Mouse (Mus musculus): ENCODE results near the gene Nudt3. TPM values are rescaled to one million over a fixed set of nuclear protein-coding genes. Genes with fewer than 3 reads are reported as not detected.

Nudt3 gene
- polyA plus RNA-seq, 2 experiments = 10.7 to 20.9 TPM

GRCm38 (mm10) chr17:27650586-27650985 lies 27.3 kb upstream of the Nudt3 start:
- Histone ChIP-seq H3K4me1 (replicated peaks; ENCODE audit: control insufficient read depth in 2 of 2, insufficient read depth in 2 of 2, low read length in 1 of 2) (peaks cover 0 to 8% of the 10 kb centered on the region in 2 experiments; a peak in 2 of 4 replicates), H3K27ac (no peak overlapping the region), H3K4me3 (ENCODE audit: insufficient read depth in 1 of 2, low read depth in 2 of 2, low read length in 2 of 2) (no peak overlapping the region), H3K9ac (replicated peaks) (no peak overlapping the region), H3K27me3 (ENCODE audit: control insufficient read depth, insufficient read depth, low read length) (peaks cover 15% of the 10 kb centered on the region), H3K9me3 (ENCODE audit: control insufficient read depth, low read length) (no peaks in the 10 kb centered on the region), H3K36me3 (replicated peaks; ENCODE audit: control insufficient read depth, insufficient read depth, low read depth) (no peaks in the 10 kb centered on the region), H3K4me2 (ENCODE audit: low read depth) (no peak overlapping the region)
- 59% methylated on average over 13 of the region's 13 CpGs for WGBS (ENCODE audit: insufficient replicate concordance)
- no peak for DNase-seq (ENCODE audit: low read depth in 3 of 3, low spot score in 3 of 3)
- ATAC-seq (ENCODE audit: insufficient read depth) = no peak
- no peak for TF ChIP-seq CTCF (IDR thresholded peaks at IDR 0.05; ENCODE audit: low read depth)
- no peak for TF ChIP-seq EP300 (IDR thresholded peaks at IDR 0.05; ENCODE audit: low read depth)

- peak; percentile 97 for TF ChIP-seq CTCF (IDR thresholded peaks at IDR 0.05; ENCODE audit: low read depth)
- TF ChIP-seq EP300 (IDR thresholded peaks at IDR 0.05; ENCODE audit: low read depth) = no peak
- Histone ChIP-seq H3K9ac (replicated peaks) (no peak overlapping the region), H3K27ac (no peak overlapping the region), H3K9me3 (ENCODE audit: control insufficient read depth, low read length) (no peaks in the 10 kb centered on the region), H3K36me3 (replicated peaks; ENCODE audit: control insufficient read depth, insufficient read depth, low read depth) (no peaks in the 10 kb centered on the region), H3K4me1 (replicated peaks; ENCODE audit: control insufficient read depth in 2 of 2, insufficient read depth in 2 of 2, low read length in 1 of 2) (peaks cover 0 to 8% of the 10 kb centered on the region in 2 experiments; a peak in 2 of 4 replicates), H3K27me3 (ENCODE audit: control insufficient read depth, insufficient read depth, low read length) (peaks cover 11% of the 10 kb centered on the region), H3K4me2 (ENCODE audit: low read depth) (no peak overlapping the region), H3K4me3 (ENCODE audit: insufficient read depth in 1 of 2, low read depth in 2 of 2, low read length in 2 of 2) (no peak overlapping the region)
- ATAC-seq (ENCODE audit: insufficient read depth) (no peak), DNase-seq (ENCODE audit: low read depth in 3 of 3, low spot score in 3 of 3) (peak; percentile 37 to 48 (median 37))
- WGBS (ENCODE audit: insufficient replicate concordance) = 9% methylated on average over 12 of the region's 12 CpGs
These were observed 26.9 kb upstream of the Nudt3 start for GRCm38 (mm10) chr17:27650160-27650559.

- no peaks in the 10 kb centered on the region for H3K9me3 ChIP-seq (ENCODE audit: control insufficient read depth, low read length)
- no peak for ATAC-seq (ENCODE audit: insufficient read depth)
- 51% methylated on average over 7 of the region's 7 CpGs for WGBS (ENCODE audit: insufficient replicate concordance)
- H3K9ac ChIP-seq (replicated peaks) = no peak overlapping the region
- H3K27me3 ChIP-seq (ENCODE audit: control insufficient read depth, insufficient read depth, low read length) = no peaks in the 10 kb centered on the region
- no peak for DNase-seq (ENCODE audit: low read depth in 3 of 3, low spot score in 3 of 3)
- no peak overlapping the region for H3K27ac ChIP-seq
- no peaks in the 10 kb centered on the region for H3K36me3 ChIP-seq (replicated peaks; ENCODE audit: control insufficient read depth, insufficient read depth, low read depth)
- H3K4me1 ChIP-seq (replicated peaks; ENCODE audit: control insufficient read depth in 2 of 2, insufficient read depth in 2 of 2, low read length in 1 of 2) = 0 out of 4 replicates have a peak, but pooled peaks cover 0 to 3% of the 10 kb centered on the region in 2 experiments
- TF ChIP-seq EP300 (IDR thresholded peaks at IDR 0.05; ENCODE audit: low read depth) (no peak), CTCF (IDR thresholded peaks at IDR 0.05; ENCODE audit: low read depth) (no peak)
- H3K4me3 ChIP-seq (ENCODE audit: insufficient read depth in 1 of 2, low read depth in 2 of 2, low read length in 2 of 2) = no peak overlapping the region
- no peak overlapping the region for H3K4me2 ChIP-seq (ENCODE audit: low read depth)
These were observed 22.5 kb upstream of the Nudt3 start for GRCm38 (mm10) chr17:27645807-27646206.

- ATAC-seq (ENCODE audit: insufficient read depth) (no peak), DNase-seq (ENCODE audit: low read depth in 3 of 3, low spot score in 3 of 3) (no peak)
- H3K27ac ChIP-seq = no peak overlapping the region
- H3K4me3 ChIP-seq (ENCODE audit: insufficient read depth in 1 of 2, low read depth in 2 of 2, low read length in 2 of 2) = no peak overlapping the region
- H3K36me3 ChIP-seq (replicated peaks; ENCODE audit: control insufficient read depth, insufficient read depth, low read depth) = no peaks in the 10 kb centered on the region
- H3K27me3 ChIP-seq (ENCODE audit: control insufficient read depth, insufficient read depth, low read length) = no peaks in the 10 kb centered on the region
- no peak overlapping the region for H3K4me2 ChIP-seq (ENCODE audit: low read depth)
- WGBS (ENCODE audit: insufficient replicate concordance) = 12% methylated on average over 2 of the region's 2 CpGs
- H3K9ac ChIP-seq (replicated peaks) = no peak overlapping the region
- 0 out of 4 replicates have a peak, but pooled peaks cover 0 to 3% of the 10 kb centered on the region in 2 experiments for H3K4me1 ChIP-seq (replicated peaks; ENCODE audit: control insufficient read depth in 2 of 2, insufficient read depth in 2 of 2, low read length in 1 of 2)
- no peaks in the 10 kb centered on the region for H3K9me3 ChIP-seq (ENCODE audit: control insufficient read depth, low read length)
- no peak for TF ChIP-seq EP300 (IDR thresholded peaks at IDR 0.05; ENCODE audit: low read depth)
- TF ChIP-seq CTCF (IDR thresholded peaks at IDR 0.05; ENCODE audit: low read depth) = peak; percentile 50
These were observed 21.3 kb upstream of the Nudt3 start for GRCm38 (mm10) chr17:27644572-27644971.

- DNase-seq (ENCODE audit: low read depth in 3 of 3, low spot score in 3 of 3) (no peak), ATAC-seq (ENCODE audit: insufficient read depth) (no peak)
- Histone ChIP-seq H3K4me3 (ENCODE audit: insufficient read depth in 1 of 2, low read depth in 2 of 2, low read length in 2 of 2) (no peak overlapping the region), H3K4me1 (replicated peaks; ENCODE audit: control insufficient read depth in 2 of 2, insufficient read depth in 2 of 2, low read length in 1 of 2) (0 out of 4 replicates have a peak, but pooled peaks cover 0 to 3% of the 10 kb centered on the region in 2 experiments), H3K27me3 (ENCODE audit: control insufficient read depth, insufficient read depth, low read length) (no peaks in the 10 kb centered on the region), H3K36me3 (replicated peaks; ENCODE audit: control insufficient read depth, insufficient read depth, low read depth) (no peaks in the 10 kb centered on the region), H3K9ac (replicated peaks) (no peak overlapping the region), H3K27ac (no peak overlapping the region), H3K4me2 (ENCODE audit: low read depth) (no peak overlapping the region), H3K9me3 (ENCODE audit: control insufficient read depth, low read length) (no peaks in the 10 kb centered on the region)
- TF ChIP-seq EP300 (IDR thresholded peaks at IDR 0.05; ENCODE audit: low read depth) (no peak), CTCF (IDR thresholded peaks at IDR 0.05; ENCODE audit: low read depth) (no peak)
- 64% methylated on average over 9 of the region's 9 CpGs for WGBS (ENCODE audit: insufficient replicate concordance)
These were observed 20.5 kb upstream of the Nudt3 start for GRCm38 (mm10) chr17:27643756-27644155.
